Mouse (Mus musculus): ENCODE measurements around the gene Cfap70. TPM values are rescaled to one million over a fixed set of nuclear protein-coding genes. Genes with fewer than 3 reads are reported as not detected.

Gene Cfap70
- not detected in 2 replicates for polyA plus RNA-seq (2016; fragmentation: Nextera tagmentation; extraction: Ambion mirVana)

GRCm38 (mm10) chr14:20451765-20452331 lies at the start of gene Cfap70:
TSS of gene Cfap70 (minus strand) at chr14:20452226.
- ATAC-seq (ENCODE audit: insufficient number of reproducible peaks, low FRiP score) = peak; percentile 87
- Histone ChIP-seq H3K36me3 (peaks cover 15% of the 10 kb centered on the region), H3K4me3 (peak within 1 kb of the TSS; percentile 46), H3K9me3 (replicated peaks) (no peaks in the 10 kb centered on the region), H3K4me2 (peak within 1 kb of the TSS; percentile 81), H3K27ac (ENCODE audit: poor library complexity, severe bottlenecking) (no peak within 1 kb of the TSS), H3K4me1 (replicated peaks) (peaks cover 5% of the 10 kb centered on the region; the same call in 1 of the 2 replicates), H3K9ac (peak within 1 kb of the TSS; percentile 40), H3K27me3 (replicated peaks) (no peaks in the 10 kb centered on the region)
- whole genome bisulfite sequencing = 3% methylated on average over 15 of the region's 15 CpGs

GRCm38 (mm10) chr14:20499982-20500381 lies 48.0 kb upstream of the Cfap70 start:
- WGBS = 88% methylated on average over 3 of the region's 3 CpGs

GRCm38 (mm10) chr14:20496603-20497002 lies 44.6 kb upstream of the Cfap70 start, which contains the start of gene Mss51:
TSS of gene Mss51 (minus strand) at chr14:20496901.
- H3K9me3 ChIP-seq (replicated peaks) = no peaks in the 10 kb centered on the region
- H3K4me3 ChIP-seq = no peak within 1 kb of the TSS
- no peaks in the 10 kb centered on the region for H3K4me1 ChIP-seq (replicated peaks)
- no peak within 1 kb of the TSS for H3K4me2 ChIP-seq
- no peak within 1 kb of the TSS for H3K9ac ChIP-seq
- 65% methylated on average over 2 of the region's 2 CpGs for WGBS
- peaks cover 40% of the 10 kb centered on the region for H3K36me3 ChIP-seq
- no peak for ATAC-seq (ENCODE audit: insufficient number of reproducible peaks, low FRiP score)
- H3K27ac ChIP-seq (ENCODE audit: poor library complexity, severe bottlenecking) = no peak within 1 kb of the TSS
- no peaks in the 10 kb centered on the region for H3K27me3 ChIP-seq (replicated peaks)

More at GRCm38 (mm10) chr14:20499982-20500381, 48.0 kb upstream of the Cfap70 start:
- no peak for ATAC-seq (ENCODE audit: insufficient number of reproducible peaks, low FRiP score)
- Histone ChIP-seq H3K27me3 (replicated peaks) (no peaks in the 10 kb centered on the region), H3K4me3 (no peak overlapping the region), H3K27ac (ENCODE audit: poor library complexity, severe bottlenecking) (no peak overlapping the region), H3K4me2 (no peak overlapping the region), H3K9me3 (replicated peaks) (no peaks in the 10 kb centered on the region), H3K9ac (no peak overlapping the region), H3K36me3 (peaks cover 35% of the 10 kb centered on the region), H3K4me1 (replicated peaks) (no peaks in the 10 kb centered on the region)

- no peaks in the 10 kb centered on the region for H3K4me1 ChIP-seq (replicated peaks)
- no peak for ATAC-seq (ENCODE audit: insufficient number of reproducible peaks, low FRiP score)
- no peaks in the 10 kb centered on the region for H3K27me3 ChIP-seq (replicated peaks)
- H3K9ac ChIP-seq = no peak overlapping the region
- WGBS = 95% methylated on average over 5 of the region's 5 CpGs
- peaks cover 41% of the 10 kb centered on the region for H3K36me3 ChIP-seq
- no peaks in the 10 kb centered on the region for H3K9me3 ChIP-seq (replicated peaks)
- no peak overlapping the region for H3K27ac ChIP-seq (ENCODE audit: poor library complexity, severe bottlenecking)
- H3K4me3 ChIP-seq = no peak overlapping the region
- H3K4me2 ChIP-seq = no peak overlapping the region
Measured at GRCm38 (mm10) chr14:20486031-20486430, 34.0 kb upstream of the Cfap70 start.

- no peak overlapping the region for H3K4me2 ChIP-seq
- no peak overlapping the region for H3K4me3 ChIP-seq
- H3K36me3 ChIP-seq = peaks cover 22% of the 10 kb centered on the region
- no peak overlapping the region for H3K9ac ChIP-seq
- no peak overlapping the region for H3K27ac ChIP-seq (ENCODE audit: poor library complexity, severe bottlenecking)
- peaks cover 15% of the 10 kb centered on the region for H3K4me1 ChIP-seq (replicated peaks)
- no peaks in the 10 kb centered on the region for H3K27me3 ChIP-seq (replicated peaks)
- ATAC-seq (ENCODE audit: insufficient number of reproducible peaks, low FRiP score) = no peak
- H3K9me3 ChIP-seq (replicated peaks) = no peaks in the 10 kb centered on the region
- 83% methylated on average over 7 of the region's 7 CpGs for WGBS
Measured at GRCm38 (mm10) chr14:20482051-20482751, 30.2 kb upstream of the Cfap70 start.

- H3K27ac ChIP-seq (ENCODE audit: poor library complexity, severe bottlenecking) = no peak overlapping the region
- WGBS = 27% methylated on average over 5 of the region's 5 CpGs
- H3K4me1 ChIP-seq (replicated peaks) = peaks cover 15% of the 10 kb centered on the region
- H3K36me3 ChIP-seq = peaks cover 19% of the 10 kb centered on the region
- no peak for ATAC-seq (ENCODE audit: insufficient number of reproducible peaks, low FRiP score)
- no peaks in the 10 kb centered on the region for H3K27me3 ChIP-seq (replicated peaks)
- no peaks in the 10 kb centered on the region for H3K9me3 ChIP-seq (replicated peaks)
- no peak overlapping the region for H3K4me3 ChIP-seq
- no peak overlapping the region for H3K9ac ChIP-seq
- H3K4me2 ChIP-seq = no peak overlapping the region
Measured at GRCm38 (mm10) chr14:20481211-20481610, 29.2 kb upstream of the Cfap70 start.

GRCm38 (mm10) chr14:20480195-20480579 lies 28.2 kb upstream of the Cfap70 start:
- peaks cover 16% of the 10 kb centered on the region for H3K36me3 ChIP-seq
- H3K27ac ChIP-seq (ENCODE audit: poor library complexity, severe bottlenecking) = no peak overlapping the region
- peaks cover 15% of the 10 kb centered on the region for H3K4me1 ChIP-seq (replicated peaks)
- peak overlapping the region; percentile 85; the same call in 1 of the 2 replicates for H3K9ac ChIP-seq
- no peak for ATAC-seq (ENCODE audit: insufficient number of reproducible peaks, low FRiP score)
- 63% methylated on average over 1 of the region's 1 CpGs for WGBS
- no peaks in the 10 kb centered on the region for H3K27me3 ChIP-seq (replicated peaks)
- H3K4me3 ChIP-seq = peak overlapping the region; percentile 81
- peak overlapping the region; percentile 82 for H3K4me2 ChIP-seq
- no peaks in the 10 kb centered on the region for H3K9me3 ChIP-seq (replicated peaks)

- H3K36me3 ChIP-seq = peaks cover 10% of the 10 kb centered on the region
- peak; percentile 88 for ATAC-seq (ENCODE audit: insufficient number of reproducible peaks, low FRiP score)
- peaks cover 15% of the 10 kb centered on the region for H3K4me1 ChIP-seq (replicated peaks)
- H3K27me3 ChIP-seq (replicated peaks) = no peaks in the 10 kb centered on the region
- no peaks in the 10 kb centered on the region for H3K9me3 ChIP-seq (replicated peaks)
- H3K27ac ChIP-seq (ENCODE audit: poor library complexity, severe bottlenecking) = peak within 1 kb of the TSS; percentile 70
- WGBS = under 1% methylated on average over 48 of the region's 48 CpGs
- H3K9ac ChIP-seq = peak within 1 kb of the TSS; percentile 85
- H3K4me3 ChIP-seq = peak within 1 kb of the TSS; percentile 81
- H3K4me2 ChIP-seq = peak within 1 kb of the TSS; percentile 82
Measured at GRCm38 (mm10) chr14:20479291-20480194, 27.5 kb upstream of the Cfap70 start, which contains the start of gene Anxa7. TSS of gene Anxa7 (minus strand) at chr14:20480133.

- peaks cover 2% of the 10 kb centered on the region; the same call in 1 of the 2 replicates for H3K36me3 ChIP-seq
- peak overlapping the region; percentile 85 for H3K9ac ChIP-seq
- peak overlapping the region; percentile 81 for H3K4me3 ChIP-seq
- H3K27me3 ChIP-seq (replicated peaks) = no peaks in the 10 kb centered on the region
- peak overlapping the region; percentile 70 for H3K27ac ChIP-seq (ENCODE audit: poor library complexity, severe bottlenecking)
- peaks cover 15% of the 10 kb centered on the region for H3K4me1 ChIP-seq (replicated peaks)
- ATAC-seq (ENCODE audit: insufficient number of reproducible peaks, low FRiP score) = peak; percentile 84
- H3K9me3 ChIP-seq (replicated peaks) = no peaks in the 10 kb centered on the region
- peak overlapping the region; percentile 82 for H3K4me2 ChIP-seq
- WGBS = 7% methylated on average over 7 of the region's 7 CpGs
Measured at GRCm38 (mm10) chr14:20478801-20479200, 26.8 kb upstream of the Cfap70 start.

- peak overlapping the region; percentile 59 for H3K9ac ChIP-seq
- H3K4me2 ChIP-seq = peak overlapping the region; percentile 82
- ATAC-seq (ENCODE audit: insufficient number of reproducible peaks, low FRiP score) = peak; percentile 23; the same call in 1 of the 2 replicates
- H3K4me1 ChIP-seq (replicated peaks) = peaks cover 15% of the 10 kb centered on the region
- no peaks in the 10 kb centered on the region for H3K27me3 ChIP-seq (replicated peaks)
- H3K4me3 ChIP-seq = peak overlapping the region; percentile 81
- H3K27ac ChIP-seq (ENCODE audit: poor library complexity, severe bottlenecking) = peak overlapping the region; percentile 69
- H3K9me3 ChIP-seq (replicated peaks) = no peaks in the 10 kb centered on the region
- H3K36me3 ChIP-seq = no peaks in the 10 kb centered on the region; the same call in 1 of the 2 replicates
- 49% methylated on average over 3 of the region's 3 CpGs for whole genome bisulfite sequencing
Measured at GRCm38 (mm10) chr14:20478385-20478784, 26.4 kb upstream of the Cfap70 start.
